Mouse (Mus musculus): Measurements from ENCODE around the gene 1500011B03Rik.

Gene 1500011B03Rik

DNA sequence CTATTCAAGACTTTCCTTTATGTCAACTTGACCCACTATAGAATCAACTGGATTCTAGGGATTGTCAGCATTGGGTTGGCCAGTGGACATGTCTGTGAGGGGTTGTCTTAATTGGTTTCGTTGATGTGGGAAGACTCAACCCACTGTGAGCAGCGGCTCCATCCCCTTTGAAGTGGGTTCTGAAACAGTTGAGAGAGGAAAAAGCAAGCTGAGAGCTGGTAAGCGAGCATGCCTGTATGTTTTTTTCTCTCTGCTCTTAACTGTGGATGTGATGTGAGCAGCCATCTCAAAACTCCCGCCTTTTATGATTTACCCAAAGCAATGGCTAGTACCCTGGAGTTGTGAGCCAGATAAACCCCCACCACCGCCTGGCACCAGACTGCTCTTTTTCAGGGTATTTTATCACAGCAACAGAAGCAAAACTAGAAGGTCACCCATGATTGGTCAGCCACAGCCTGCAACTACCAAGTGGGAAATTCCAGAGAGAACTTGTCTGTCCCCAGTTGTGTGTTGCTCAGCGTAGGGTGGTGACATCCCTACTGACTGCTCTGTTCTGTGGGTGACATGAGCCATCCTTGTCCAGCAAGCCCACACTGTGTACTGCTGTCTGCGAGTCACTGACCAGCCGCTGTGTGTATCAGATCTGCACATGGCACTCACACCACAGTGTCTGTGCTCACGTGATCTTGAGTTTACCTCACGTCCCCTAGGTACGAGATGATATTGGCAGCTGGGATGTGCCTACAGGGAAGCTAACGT is 39.7 kb downstream of the 1500011B03Rik start:
- no peak for DNase-seq (ENCODE audit: low read depth, low spot score)

DNA sequence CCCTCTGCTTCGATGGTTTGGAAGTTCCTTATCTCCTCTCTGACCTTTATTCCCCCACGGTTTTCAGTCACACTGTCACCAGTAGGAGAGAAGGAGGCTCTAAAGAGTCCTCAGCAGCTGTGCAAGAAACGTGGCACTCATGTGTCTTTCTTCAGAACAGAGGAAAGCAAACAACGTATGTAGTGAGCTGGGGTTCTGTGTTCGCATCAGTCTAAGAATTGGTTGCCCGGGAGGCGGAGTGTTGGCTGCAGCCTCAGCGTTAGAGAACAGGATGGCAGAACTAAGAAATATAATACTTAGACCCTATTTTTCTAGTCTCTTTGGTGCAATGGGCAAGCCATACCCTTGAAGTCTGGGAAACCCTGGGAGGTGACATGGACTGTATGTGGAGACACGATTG is 40.3 kb downstream of the 1500011B03Rik start:
- no peak for DNase-seq (ENCODE audit: low read depth, low spot score)

DNA sequence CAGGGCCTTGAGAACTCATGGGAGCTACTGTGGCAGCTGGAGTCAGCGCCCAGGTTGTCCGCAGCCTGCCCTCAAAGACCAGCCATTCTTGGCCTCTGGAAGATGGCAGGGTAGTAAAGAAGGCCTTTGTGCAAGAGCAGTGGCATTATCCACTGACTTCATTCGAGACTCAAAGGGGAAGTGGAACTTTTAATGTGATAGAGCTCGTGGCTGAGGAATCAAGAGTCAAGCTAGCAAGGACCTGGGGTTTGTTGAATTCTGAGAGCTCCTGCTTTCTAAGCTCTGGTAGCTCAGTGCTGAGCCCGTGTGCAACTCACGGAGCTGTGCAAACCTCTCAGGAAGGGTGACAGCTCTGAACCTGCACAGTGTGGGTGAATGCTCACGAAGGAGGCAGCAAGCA is 42.4 kb downstream of the 1500011B03Rik start:
- DNase-seq (ENCODE audit: low read depth, low spot score) = no peak

DNA sequence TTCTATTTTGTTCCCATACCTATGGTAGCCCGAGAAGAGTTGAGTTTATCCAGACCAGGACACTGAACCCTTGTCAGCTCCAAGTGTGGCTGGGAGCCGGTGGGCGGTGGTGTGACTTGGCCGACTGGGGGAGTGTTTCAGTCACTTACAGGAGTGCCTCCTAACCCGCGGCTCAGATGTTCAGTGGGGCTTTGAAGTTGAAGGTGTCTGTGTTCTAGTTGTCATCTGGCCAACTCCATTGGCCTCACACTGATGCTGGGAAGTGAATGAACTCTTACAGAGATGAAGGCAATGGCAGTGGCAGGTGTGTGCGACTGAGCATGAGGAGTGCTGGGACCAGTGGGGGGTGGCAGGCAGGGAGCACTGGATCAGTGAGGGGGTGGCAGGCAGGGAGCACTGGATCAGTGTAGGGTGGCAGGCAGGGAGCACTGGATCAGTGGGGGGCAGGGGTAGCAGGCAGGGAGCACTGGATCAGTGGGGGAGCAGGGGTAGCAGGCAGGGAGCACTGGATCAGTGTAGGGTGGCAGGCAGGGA is 43.2 kb downstream of the 1500011B03Rik start:
- no peak for DNase-seq (ENCODE audit: low read depth, low spot score)

DNA sequence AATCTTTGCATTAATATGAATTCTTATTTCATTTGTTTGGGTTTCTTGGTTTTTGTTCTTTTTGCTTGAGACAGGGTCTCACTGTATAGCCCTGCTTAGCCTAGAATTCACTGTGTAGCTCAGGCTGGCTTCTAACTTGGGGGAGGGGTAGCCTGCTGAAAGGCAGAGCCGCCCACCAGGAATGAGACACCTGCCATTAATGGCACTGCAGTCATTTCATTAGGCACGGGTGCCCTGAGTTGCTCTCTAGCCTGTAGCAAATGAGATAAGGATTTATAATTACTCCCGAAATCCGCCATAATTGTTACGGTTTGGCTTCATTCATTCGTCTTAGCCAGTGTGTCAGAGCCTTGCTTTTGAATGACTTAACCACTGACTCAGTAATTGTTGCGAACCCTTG is 47.1 kb downstream of the 1500011B03Rik start:
- no peak for DNase-seq (ENCODE audit: low read depth, low spot score)

DNA sequence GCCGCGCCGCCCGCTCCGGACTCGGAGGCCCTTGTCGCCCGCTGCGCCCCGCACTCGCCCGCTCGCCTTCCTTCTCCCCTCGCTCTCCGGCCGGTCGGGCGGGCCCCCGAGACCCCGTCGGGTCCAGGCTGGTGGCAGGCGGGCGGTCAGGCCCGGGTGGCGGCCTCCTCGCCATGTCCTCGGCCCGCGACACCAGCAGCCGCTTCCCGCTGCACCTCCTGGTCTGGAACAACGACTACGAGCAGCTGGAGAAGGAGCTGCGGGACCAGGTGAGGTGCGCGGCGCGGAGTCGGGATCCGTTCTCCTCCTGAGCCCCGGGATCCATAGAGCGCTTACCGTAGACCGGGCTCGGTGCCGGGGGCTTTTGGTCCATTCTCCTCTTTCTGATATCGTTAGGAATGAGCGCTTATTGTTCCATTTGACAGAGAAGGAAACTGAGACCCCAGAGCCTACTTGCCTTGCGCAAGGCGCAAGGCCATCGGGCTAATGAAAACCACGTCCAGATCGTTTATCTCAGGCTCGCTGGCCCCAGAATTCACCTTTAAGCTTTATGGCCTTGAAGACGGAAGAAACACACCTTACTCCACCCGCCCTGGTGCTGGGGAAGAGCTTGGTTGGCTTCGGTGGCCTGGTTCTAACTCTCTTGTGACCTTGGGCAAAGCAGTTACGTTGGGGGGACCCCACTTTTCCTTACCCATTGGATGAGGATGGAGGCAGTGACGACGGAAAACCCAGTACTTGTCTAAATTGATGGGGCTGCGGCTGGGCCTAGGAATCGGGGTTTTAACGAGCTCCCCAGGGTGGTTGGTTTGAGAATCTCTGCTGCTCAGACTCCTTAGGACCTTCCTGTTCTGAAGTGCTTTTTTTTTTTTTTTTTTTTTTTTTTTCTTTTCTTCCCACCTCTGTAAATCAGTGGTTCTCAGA is 48.0 kb downstream of the 1500011B03Rik start, which contains the start of gene Git2:
Git2 (minus strand) TSS at position 462 of the 924 bp plus-strand sequence.
- no peak for DNase-seq (ENCODE audit: low read depth, low spot score)

DNA sequence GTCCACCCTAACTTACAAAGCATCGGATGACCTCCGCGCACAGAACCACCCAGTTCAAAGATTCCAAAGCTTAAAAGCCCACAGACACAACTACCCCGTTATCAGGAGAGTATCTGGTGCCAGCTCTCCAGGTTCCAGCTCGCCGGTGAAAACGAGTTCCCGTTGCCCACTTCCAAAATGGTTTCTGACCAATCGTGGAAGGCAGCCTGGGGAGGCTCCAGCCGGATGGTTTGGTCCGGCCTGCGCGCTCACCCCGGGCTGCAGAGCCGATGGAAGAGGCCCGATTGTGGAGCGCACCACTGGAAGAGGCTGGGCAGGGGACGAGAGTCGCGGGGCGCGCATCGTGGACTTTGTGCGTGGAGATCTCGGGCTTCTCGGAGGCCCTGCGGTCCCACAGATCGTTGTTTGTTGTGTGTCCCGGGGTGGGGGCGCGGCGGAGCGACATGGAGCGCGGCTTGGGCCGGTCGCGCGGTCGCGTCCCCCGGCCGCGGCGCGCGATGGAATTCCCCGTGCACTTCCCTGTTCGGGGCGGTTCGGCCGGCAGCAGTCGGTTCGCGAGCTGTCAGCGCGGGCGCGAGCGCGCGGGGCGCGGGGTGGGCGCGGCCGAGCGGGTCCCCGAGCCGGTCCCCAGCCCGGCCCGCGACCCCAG is 48.7 kb downstream of the 1500011B03Rik start, which contains the start of gene Ankrd13a:
Ankrd13a (plus strand) TSS at position 275 of the 649 bp plus-strand sequence.
- peak; percentile 87 for DNase-seq (ENCODE audit: low read depth, low spot score)

DNA sequence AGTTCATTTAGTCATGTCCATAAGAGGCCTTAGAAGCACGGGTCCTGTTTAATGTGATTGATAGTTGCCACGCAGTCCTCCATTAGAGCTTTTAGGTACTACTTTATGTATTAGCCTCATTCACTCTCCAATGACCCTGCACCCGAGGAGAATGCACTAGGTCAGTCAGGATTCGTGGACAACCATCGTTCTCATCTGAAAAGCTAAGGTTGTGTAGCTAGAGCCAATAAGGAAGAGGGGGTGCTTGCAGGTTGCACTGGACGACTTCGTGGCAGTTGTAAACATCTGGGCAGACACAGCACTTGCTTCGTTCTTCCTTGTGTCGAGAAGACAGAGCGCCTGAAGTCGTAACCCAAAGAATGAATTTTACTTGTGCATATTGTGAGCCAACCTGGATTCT is 49.5 kb downstream of the 1500011B03Rik start:
- peak; percentile 42 for DNase-seq (ENCODE audit: low read depth, low spot score)

DNA sequence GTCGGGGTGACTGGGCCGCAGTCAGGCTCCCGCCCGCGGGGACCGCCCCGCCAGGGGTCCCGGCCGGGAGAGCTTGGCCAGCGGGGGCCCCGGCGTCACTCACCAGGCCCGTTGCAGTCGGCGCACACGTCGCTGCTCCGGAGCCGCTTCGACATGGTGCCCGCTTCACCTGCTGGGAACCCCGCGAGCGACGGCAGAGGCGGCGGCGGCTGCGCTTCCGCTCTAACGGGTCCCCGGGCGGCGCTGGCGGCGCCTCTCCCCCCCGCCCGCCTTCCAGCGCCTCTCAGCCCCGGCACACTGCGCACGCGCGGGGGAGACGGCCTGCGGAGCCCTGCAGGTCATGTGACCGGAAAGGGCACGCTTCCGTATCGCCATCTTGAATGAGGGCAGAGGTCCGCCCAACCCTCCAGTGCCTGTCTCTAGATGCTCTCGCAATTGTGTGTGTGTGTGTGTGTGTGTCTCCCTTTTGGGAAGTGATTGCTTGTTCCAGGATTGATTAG is 50.0 kb downstream of the 1500011B03Rik start:
- peak; percentile 92 for DNase-seq (ENCODE audit: low read depth, low spot score)

DNA sequence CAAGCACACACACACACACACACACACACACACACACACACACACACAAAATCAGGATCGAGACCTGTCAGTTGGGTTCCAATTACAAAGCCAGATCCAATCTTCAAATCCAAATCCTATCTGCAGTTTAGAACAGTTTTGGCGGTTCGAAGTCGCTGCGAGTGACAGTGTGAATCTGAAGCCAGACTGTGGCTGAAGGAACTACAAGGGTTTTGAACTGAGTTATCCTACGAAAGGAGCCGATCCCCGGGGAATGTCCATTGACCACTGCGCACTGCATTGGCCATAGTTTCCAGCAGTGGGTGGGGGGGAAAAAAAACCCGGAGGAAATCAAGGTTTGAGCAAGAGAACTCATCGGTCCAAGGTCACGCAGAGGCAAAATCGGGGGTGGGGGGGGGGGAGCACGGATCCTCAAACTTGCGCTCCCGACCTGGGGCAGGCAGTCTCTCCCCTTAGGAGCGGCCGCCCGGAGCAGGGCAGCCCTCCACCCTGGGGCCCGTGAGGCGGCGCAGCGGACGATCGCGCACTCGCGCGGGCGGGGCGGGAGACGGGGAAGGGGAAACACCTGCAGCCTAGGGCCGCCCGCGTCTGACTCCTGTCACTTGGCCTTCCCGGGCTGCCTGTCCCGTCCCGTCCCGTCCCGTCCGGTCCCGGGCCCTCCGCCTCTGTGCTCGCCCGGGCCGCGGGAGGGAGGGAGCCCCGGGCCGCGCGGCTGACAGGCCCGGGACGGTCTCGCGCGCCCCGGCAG is 50.6 kb downstream of the 1500011B03Rik start:
- no peak for DNase-seq (ENCODE audit: low read depth, low spot score)

DNA sequence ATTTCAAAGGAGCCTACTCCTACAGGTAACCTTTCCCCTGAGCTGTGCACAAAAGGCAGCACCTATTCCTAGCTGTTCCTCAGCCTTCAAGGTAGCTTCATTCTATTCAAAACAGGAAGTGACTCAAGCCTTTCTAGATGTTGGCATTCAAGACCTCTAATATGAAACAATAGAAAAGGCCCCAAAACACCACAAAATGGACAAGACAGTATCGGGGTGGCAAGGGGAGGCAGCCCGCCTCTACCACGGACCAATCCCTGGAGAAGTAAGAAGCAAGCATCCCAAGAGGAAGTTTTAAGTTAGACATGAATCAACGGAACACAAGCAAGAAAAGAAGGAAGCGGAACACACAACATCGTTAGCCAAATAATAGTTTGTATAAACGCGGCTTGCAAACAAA is 51.5 kb downstream of the 1500011B03Rik start:
- DNase-seq (ENCODE audit: low read depth, low spot score) = no peak

DNA sequence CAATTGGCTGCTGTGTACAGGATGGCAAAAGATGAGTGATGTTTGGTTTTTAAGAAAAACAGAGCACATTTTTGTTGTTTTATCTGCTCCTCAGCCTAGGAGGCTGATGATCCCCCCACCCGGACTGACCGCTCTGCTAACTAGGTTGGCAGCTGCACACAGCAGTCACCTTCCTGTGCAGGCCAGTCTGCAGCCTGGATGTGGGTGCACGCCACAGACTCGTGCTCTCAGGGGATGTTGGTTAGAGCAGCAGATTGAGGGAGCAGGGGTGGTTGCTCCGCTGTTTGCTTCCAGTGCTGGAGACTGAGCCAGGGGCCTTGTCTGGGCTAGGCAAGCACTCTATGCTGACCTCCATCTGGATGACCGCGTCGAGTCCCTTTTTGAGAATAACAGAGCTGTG is 53.5 kb downstream of the 1500011B03Rik start:
- no peak for DNase-seq (ENCODE audit: low read depth, low spot score)

DNA sequence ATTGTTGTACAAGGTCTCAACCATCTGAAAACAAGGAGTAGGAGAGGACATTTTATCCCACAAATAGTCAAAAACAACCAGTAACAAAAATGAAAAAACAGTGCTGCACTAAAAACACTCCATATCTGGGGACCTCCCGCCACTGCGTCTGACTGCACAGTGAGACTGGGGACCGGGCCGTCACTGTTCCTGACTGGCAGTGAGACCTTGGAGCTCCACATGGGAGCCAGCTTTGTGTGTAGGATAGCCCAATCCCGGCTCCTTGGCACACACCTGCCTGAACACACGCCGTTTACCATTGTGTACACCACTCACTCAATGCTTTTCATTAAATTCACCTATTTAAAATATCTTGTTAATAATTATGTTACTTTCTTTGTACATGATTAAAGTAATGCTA is 56.1 kb downstream of the 1500011B03Rik start:
- DNase-seq (ENCODE audit: low read depth, low spot score) = no peak

DNA sequence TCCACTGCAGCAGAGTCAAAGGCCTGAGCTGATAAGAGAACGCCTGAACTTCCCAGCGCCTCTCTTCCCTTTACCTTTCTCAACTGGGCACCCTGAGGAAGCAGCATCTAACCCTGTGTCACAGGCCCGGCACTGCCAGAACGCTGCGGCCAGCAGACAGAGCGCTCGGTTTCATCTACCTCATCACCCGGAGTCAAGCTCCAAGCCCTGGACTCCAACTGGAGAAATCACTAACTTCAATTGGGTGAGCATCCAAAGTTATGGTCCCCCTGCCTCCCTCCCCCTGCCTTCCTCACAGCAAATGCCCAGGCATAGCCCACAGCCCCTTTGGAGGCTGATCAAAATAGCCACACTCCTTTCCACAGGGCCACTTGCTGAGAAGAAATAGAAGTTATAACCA is 56.6 kb downstream of the 1500011B03Rik start:
- DNase-seq (ENCODE audit: low read depth, low spot score) = no peak

DNA sequence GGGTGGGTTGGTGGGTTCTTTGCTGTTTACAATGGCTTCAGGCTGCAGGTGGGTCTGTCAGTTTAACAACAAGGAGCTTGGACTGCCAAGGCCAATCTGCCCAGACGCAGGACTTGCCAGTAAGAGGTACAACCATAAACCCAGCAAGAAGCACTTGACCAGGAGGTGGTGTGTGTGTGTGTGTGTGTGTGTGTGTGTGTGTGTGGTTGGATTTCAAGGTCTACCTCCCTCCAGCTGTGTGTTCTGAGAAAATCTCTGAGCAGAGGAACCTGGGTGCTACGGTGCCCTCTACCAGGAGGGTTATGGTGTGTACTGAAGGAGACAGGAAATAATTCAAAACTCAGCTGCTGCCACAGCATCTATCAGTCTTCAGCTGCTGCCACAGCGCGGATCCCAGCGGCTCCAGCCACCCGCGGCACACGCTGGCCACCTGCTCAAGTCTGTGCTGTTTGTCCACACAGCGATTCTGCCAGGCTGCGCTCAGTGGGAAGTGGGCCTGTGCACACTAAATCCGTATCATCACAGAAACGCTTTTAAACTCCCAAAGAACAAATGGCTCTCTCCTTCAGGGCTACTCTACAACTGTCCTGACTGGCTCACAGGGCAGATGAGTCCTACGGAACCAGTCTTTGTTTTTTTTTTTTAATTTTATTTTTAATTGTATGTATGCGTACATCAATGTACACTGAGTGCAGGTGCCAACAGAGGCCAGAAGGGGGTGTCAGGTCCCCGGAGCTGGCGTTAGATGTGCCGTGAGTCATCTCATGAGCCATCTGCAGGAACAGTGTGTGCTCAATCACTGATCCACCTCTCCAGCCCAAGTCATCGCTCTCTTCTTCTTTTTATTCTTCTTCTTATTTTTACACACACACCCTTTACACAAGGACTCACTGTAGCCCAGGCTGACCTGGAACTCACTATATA is 58.2 kb downstream of the 1500011B03Rik start:
- DNase-seq (ENCODE audit: low read depth, low spot score) = no peak

DNA sequence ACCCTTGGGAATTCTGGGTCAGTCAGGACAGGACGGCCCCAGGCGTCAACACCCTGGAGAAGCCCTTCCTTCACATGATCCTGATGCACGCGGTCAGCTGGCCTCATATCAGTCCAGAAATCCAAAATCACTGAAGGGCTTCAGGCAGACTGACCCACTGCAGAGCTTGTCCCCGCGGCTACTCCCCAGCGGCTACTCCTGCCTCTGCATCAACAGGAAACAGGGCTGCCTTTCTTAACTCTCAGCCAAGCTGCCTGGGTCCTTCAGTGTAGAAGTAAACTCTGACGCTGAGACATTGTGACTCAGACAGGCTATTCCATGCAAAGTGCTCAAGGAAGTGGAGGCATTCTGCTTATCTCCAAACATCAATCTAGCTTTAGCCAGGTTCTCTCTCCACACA is 61.3 kb downstream of the 1500011B03Rik start:
- DNase-seq (ENCODE audit: low read depth, low spot score) = no peak

DNA sequence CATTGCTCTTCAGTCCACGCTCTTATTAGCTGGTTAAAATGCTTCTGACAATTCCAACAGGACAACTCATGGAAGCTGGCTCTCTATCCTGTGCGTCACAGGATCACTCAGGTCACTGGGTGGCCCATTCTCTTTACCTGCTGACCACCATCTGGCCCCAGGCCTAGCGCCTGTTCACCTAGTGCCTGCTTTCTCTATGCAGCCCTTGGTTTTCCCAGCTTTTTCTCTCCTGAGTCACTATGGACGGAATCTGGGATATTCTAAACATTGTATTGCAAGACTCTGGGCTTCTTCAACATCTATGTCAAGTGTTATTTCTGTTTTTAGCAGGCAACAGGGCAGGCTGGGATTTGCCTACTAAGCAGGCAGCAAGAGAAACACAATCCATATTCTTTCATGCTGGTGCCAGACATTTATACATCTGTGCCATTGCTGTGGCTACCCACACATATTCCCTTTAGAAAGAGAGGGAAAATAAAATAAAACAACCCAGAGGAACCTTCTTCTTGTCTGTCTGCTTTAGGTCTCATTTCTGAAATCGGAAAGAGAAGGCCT is 63.7 kb downstream of the 1500011B03Rik start:
- DNase-seq (ENCODE audit: low read depth, low spot score) = no peak

Measured in c-Kit-negative CD71-positive TER-119-positive erythroid progenitor cells, embryonic 14.5 days (primary cell).